Mouse (Mus musculus) liver, embryonic 14.5 days (tissue): ENCODE results near the gene Npcd. TPM values are rescaled to one million over a fixed set of nuclear protein-coding genes. Genes with fewer than 3 reads are reported as not detected.
A peak's percentile ranks its signal among the peaks of the same experiment; 100 is the strongest.

Experiments used
- ATAC-seq: fragments of 200-750 bp; cut with Nextera tagmentation; 2 replicates; pipeline ENCODE4 v1.8.0; 2017; ENCODE audit warnings: moderate number of reproducible peaks, mild to moderate bottlenecking, moderate library complexity; ENCODE audit not compliant: insufficient read depth
- DNase-seq, 3 experiments: peaks; one replicate each; pipeline ENCODE4 v3.0.0-alpha.2; 2012 to 2013; ENCODE audit warnings: low read depth in 3 of 3, low spot score in 3 of 3
- H3K27ac ChIP-seq: fragments of 300-500 bp; sonication (generic); 2 replicates; pipeline ENCODE4 v1.5.1; 2014; ENCODE audit warnings: moderate library complexity, mild to moderate bottlenecking, control low read depth, inconsistent platforms
- H3K27me3 ChIP-seq: fragments of 300-500 bp; sonication (generic); 2 replicates; pipeline ENCODE4 v1.6.1; 2014; ENCODE audit warnings: mild to moderate bottlenecking, low read length, moderate library complexity; ENCODE audit not compliant: control insufficient read depth, insufficient read depth
- H3K36me3 ChIP-seq: fragments of 300-500 bp; sonication (generic); replicated peaks from 2 replicates; pipeline ENCODE4 v1.6.1; 2014; ENCODE audit warnings: low read depth; ENCODE audit not compliant: control insufficient read depth, insufficient read depth
- H3K4me1 ChIP-seq, 2 experiments: fragments of 200-500 bp in 1 of 2; fragments of 300-500 bp in 1 of 2; sonication (generic) in 1 of 2; replicated peaks; 2 replicates each; pipeline ENCODE4 v1.6.1; 2012 to 2014; ENCODE audit warnings: antibody characterized with exemption in 1 of 2, inconsistent platforms in 1 of 2, low read length in 1 of 2; ENCODE audit not compliant: control insufficient read depth in 2 of 2, insufficient read depth in 2 of 2
- H3K4me2 ChIP-seq: fragments of 300-500 bp; sonication (generic); 2 replicates; pipeline ENCODE4 v1.6.1; 2014; ENCODE audit warnings: low read depth, mild to moderate bottlenecking, control low read depth, moderate library complexity
- H3K4me3 ChIP-seq, 2 experiments: fragments of 200-500 bp in 1 of 2; fragments of 300-500 bp in 1 of 2; sonication (generic) in 1 of 2; 2 replicates each; pipeline ENCODE4 v1.5.1; 2012 to 2014; ENCODE audit warnings: low read depth in 2 of 2, low read length in 2 of 2, mild to moderate bottlenecking in 2 of 2, control low read depth in 1 of 2, inconsistent platforms in 1 of 2, moderate library complexity in 1 of 2; ENCODE audit not compliant: insufficient read depth in 1 of 2
- H3K9ac ChIP-seq: fragments of 300-500 bp; sonication (generic); replicated peaks from 2 replicates; pipeline ENCODE4 v1.6.1; 2014; ENCODE audit warnings: mild to moderate bottlenecking, control low read depth, moderate library complexity
- H3K9me3 ChIP-seq: fragments of 300-500 bp; sonication (generic); 2 replicates; pipeline ENCODE4 v1.6.1; 2016; ENCODE audit warnings: low read length, mixed read lengths; ENCODE audit not compliant: control insufficient read depth
- CTCF ChIP-seq: IDR thresholded peaks from 2 replicates; pipeline ENCODE4 v1.5.1; 2016; ENCODE audit warnings: antibody characterized with exemption, low read depth, control low read depth
- EP300 ChIP-seq: IDR thresholded peaks from 2 replicates; pipeline ENCODE4 v1.6.1; 2016; ENCODE audit warnings: antibody characterized with exemption, low read depth
- WGBS: fragments of 180-500 bp; shearing (Covaris S2); extraction: QIAGEN DNeasy Blood & Tissue Kit; methylation state at CpG from one replicate; pipeline ENCODE4 v1.1.7; 2014; ENCODE audit not compliant: insufficient replicate concordance; 5-methylcytosine and 5-hydroxymethylcytosine counted together
- polyA plus RNA-seq, 2 experiments: library from polyadenylated mRNA; depleted of rRNA in 1 of 2; stranded (reverse) in 1 of 2; unstranded in 1 of 2; fragments of >200 nt; fragmentation: Nextera tagmentation in 1 of 2; extraction: Ambion mirVana in 1 of 2; gene quantifications; 2 replicates each; pipeline versions ENCODE4 v1.2.1 to v1.2.3; 2012 to 2014

Gene Npcd
- polyA plus RNA-seq, 2 experiments: 0.08 TPM; not detected in 1

- no peaks in the 10 kb centered on the region for H3K4me1 ChIP-seq
- no peak for ATAC-seq
- H3K36me3 ChIP-seq: no peaks in the 10 kb centered on the region
- no peak overlapping the region for H3K27ac ChIP-seq
- no peak overlapping the region for H3K4me3 ChIP-seq
- H3K9me3 ChIP-seq: no peaks in the 10 kb centered on the region
- WGBS: 68% methylated on average over 9 of the region's 9 CpGs
- no peak overlapping the region for H3K4me2 ChIP-seq
- no peaks in the 10 kb centered on the region for H3K27me3 ChIP-seq
- H3K9ac ChIP-seq: no peak overlapping the region
- DNase-seq: no peak
- TF ChIP-seq CTCF (no peak), EP300 (no peak)
Measured at GRCm38 (mm10) chr15:79859821-79860220, 25.8 kb upstream of the Npcd start.

DNA sequence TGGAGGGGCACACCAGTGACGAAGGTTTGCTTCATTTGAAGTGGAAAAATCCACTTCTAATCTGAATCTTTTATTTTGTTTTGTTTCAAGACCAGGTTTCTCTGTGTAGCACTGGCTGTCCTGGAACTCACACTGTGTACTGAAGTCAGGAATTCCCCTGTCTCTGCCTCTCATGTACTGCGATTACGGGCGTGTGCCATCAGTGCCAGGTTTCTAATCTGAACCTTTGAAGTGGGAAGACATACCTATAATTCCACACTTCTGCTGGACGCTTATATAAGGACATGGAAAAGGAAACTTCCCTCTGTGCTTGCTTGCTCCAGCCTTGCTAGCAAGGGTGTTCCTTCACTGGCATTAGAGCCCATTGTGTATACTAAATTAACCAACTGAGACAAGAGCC lies 24.9 kb upstream of the Npcd start:
- 66% methylated on average over 5 of the region's 5 CpGs for WGBS
- ATAC-seq: no peak
- H3K4me3 ChIP-seq: no peak overlapping the region
- H3K27me3 ChIP-seq: no peaks in the 10 kb centered on the region
- TF ChIP-seq CTCF (no peak), EP300 (no peak)
- no peaks in the 10 kb centered on the region for H3K36me3 ChIP-seq
- no peak overlapping the region for H3K27ac ChIP-seq
- no peak overlapping the region for H3K4me2 ChIP-seq
- H3K4me1 ChIP-seq: no peaks in the 10 kb centered on the region
- no peaks in the 10 kb centered on the region for H3K9me3 ChIP-seq
- no peak for DNase-seq
- H3K9ac ChIP-seq: no peak overlapping the region

- no peak overlapping the region for H3K4me3 ChIP-seq
- no peak for ATAC-seq
- no peak overlapping the region for H3K4me2 ChIP-seq
- 71% methylated on average over 2 of the region's 2 CpGs for WGBS
- no peaks in the 10 kb centered on the region for H3K4me1 ChIP-seq
- DNase-seq: no peak
- no peak for TF ChIP-seq EP300
- TF ChIP-seq CTCF: peak; percentile 12; the same call in 1 of the 2 replicates
- no peaks in the 10 kb centered on the region for H3K9me3 ChIP-seq
- no peaks in the 10 kb centered on the region for H3K36me3 ChIP-seq
- no peak overlapping the region for H3K9ac ChIP-seq
- H3K27me3 ChIP-seq: no peaks in the 10 kb centered on the region
- no peak overlapping the region for H3K27ac ChIP-seq
Measured at GRCm38 (mm10) chr15:79850143-79850542, 16.1 kb upstream of the Npcd start.

- WGBS: 32% methylated on average over 5 of the region's 5 CpGs
- DNase-seq: no peak
- Histone ChIP-seq H3K27ac (no peak overlapping the region), H3K9me3 (no peaks in the 10 kb centered on the region), H3K36me3 (no peaks in the 10 kb centered on the region), H3K4me2 (no peak overlapping the region), H3K27me3 (no peaks in the 10 kb centered on the region), H3K9ac (no peak overlapping the region), H3K4me3 (no peak overlapping the region), H3K4me1 (no peaks in the 10 kb centered on the region)
- no peak for ATAC-seq
- TF ChIP-seq EP300: no peak
Measured at GRCm38 (mm10) chr15:79847100-79847499, 13.1 kb upstream of the Npcd start.

- Histone ChIP-seq H3K9me3 (no peaks in the 10 kb centered on the region), H3K27ac (no peak overlapping the region), H3K4me1 (no peaks in the 10 kb centered on the region), H3K4me3 (no peak overlapping the region), H3K36me3 (no peaks in the 10 kb centered on the region), H3K4me2 (no peak overlapping the region), H3K27me3 (no peaks in the 10 kb centered on the region; the same call in 1 of the 2 replicates), H3K9ac (no peak overlapping the region)
- ATAC-seq (no peak), DNase-seq (no peak)
- no peak for TF ChIP-seq CTCF
- no peak for TF ChIP-seq EP300
- 54% methylated on average over 4 of the region's 4 CpGs for WGBS
Measured at GRCm38 (mm10) chr15:79845986-79846385, 11.9 kb upstream of the Npcd start.
